Mouse (Mus musculus): ENCODE results near the gene Smg6. TPM values are rescaled to one million over a fixed set of nuclear protein-coding genes. Genes with fewer than 3 reads are reported as not detected.
"Not testable (repeated sequence)": the region's sequence is repeated elsewhere in the genome, so short reads cannot be mapped to it uniquely, and the experiment has no call there.

Smg6 gene
- total and polyA plus RNA-seq, 2 experiments from 2014 or later = 9.6 to 25.8 TPM

DNA sequence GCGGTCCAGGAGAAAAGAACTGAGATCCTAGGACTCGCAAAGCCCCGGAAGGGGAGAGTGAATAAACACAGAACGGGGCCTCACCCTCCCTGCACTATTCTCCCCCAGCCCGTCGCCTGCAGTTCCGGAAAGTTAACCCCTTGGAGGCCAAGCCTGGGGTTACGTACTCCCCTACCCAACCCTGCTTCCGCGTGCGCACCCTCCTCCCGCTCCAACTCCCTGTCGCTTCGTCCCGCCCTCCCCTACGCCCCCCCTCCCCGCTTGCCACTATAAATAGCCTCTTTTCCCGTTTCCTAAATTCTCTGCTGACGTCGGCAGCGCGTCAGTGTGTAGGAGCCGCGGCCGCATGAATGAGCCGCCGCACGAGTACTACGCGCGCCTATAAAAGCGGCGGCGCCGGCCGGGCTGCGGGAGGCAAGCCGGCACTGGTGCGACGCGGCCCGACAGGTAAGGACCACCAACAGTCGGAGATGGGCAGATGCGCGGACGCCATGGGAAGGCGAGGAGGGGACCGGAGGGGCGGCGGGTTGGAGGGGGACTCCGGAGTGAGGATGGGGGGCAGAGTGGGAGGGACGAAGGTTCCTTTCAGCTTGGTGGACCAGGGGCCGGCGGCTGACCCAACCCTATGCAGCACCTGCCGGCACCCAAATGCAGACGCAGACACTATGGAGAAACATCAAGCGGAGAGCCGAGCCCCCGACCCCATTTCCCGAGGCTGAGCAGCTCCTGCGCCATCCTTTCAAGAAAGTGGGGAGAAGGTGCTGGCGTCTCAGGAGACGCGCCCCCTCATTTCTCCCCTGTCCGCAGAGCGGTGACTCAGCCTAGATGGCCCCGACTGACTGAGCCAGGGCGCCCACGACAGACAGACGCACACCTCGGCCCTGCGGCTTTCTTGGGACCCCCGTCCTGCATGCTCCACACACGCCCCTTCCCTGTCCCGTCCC lies 246.8 kb downstream of the Smg6 start:
- H3K27me3 ChIP-seq (ENCODE audit: insufficient read depth, low read length) = peaks cover 18% of the 10 kb centered on the region
- TF ChIP-seq CTCF (IDR thresholded peaks at IDR 0.05; ENCODE audit: low read depth) = no peak
- H3K9ac ChIP-seq = peak overlapping the region; percentile 74
- WGBS = 2% methylated on average over 71 of the region's 75 CpGs
- ATAC-seq = peak; percentile 15
- peak; percentile 88 for DNase-seq
- H3K9me3 ChIP-seq (ENCODE audit: low read length) = no peaks in the 10 kb centered on the region
- H3K27ac ChIP-seq (ENCODE audit: low read depth, low read length) = peak overlapping the region; percentile 75; the same call in 1 of the 2 replicates
- H3K4me3 ChIP-seq (ENCODE audit: low read depth, low read length) = peak overlapping the region; percentile 78
- 0 out of 2 replicates have a peak, but pooled peaks cover 4% of the 10 kb centered on the region for H3K4me1 ChIP-seq (ENCODE audit: insufficient read depth)
- H3K36me3 ChIP-seq (ENCODE audit: insufficient read depth) = 0 out of 2 replicates have a peak, but pooled peaks cover 7% of the 10 kb centered on the region
- peak overlapping the region; percentile 92 for H3K4me2 ChIP-seq (ENCODE audit: low read depth)

DNA sequence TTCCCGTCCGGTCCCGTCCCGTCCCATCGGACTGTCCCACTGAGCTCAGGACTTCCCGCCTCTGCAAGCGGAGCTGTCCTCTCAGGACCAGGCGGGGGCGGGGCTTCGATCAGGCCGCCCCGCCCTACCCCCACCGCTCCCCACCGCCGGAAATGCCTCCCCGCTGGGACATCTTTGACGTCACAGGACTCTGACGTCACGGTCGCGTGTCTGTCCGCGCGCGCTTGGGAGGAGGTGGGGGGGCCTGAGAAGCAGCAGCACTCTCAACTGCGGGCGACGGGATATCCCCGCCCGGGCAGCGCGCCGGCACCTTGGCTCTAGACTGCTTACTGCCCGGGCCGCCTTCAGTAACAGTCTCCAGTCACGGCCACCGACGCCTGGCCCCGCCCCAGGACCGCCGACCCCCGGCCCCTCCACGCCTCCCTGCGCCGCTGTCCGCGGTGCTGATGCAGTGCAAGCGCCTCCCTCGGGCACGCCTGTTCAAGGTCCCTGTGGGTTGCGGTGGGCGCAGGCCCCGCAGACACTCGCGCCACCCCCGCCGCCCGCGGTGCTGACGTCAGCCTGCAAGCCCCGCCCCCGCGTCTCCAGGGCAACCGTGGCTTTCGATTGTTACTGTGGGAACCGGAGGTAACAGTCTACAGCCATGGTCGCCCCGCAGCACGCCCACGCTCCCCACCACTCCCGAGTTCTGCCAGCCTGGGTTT lies 247.6 kb downstream of the Smg6 start:
- DNase-seq (peak; percentile 94), ATAC-seq (peak; percentile 70)
- H3K27me3 ChIP-seq (ENCODE audit: insufficient read depth, low read length) = peaks cover 10% of the 10 kb centered on the region; the same call in 1 of the 2 replicates
- H3K36me3 ChIP-seq (ENCODE audit: insufficient read depth) = 0 out of 2 replicates have a peak, but pooled peaks cover 7% of the 10 kb centered on the region
- WGBS = 2% methylated on average over 69 of the region's 71 CpGs
- H3K9ac ChIP-seq = peak overlapping the region; percentile 74
- H3K4me1 ChIP-seq (ENCODE audit: insufficient read depth) = 0 out of 2 replicates have a peak, but pooled peaks cover 4% of the 10 kb centered on the region
- H3K4me3 ChIP-seq (ENCODE audit: low read depth, low read length) = peak overlapping the region; percentile 78
- H3K4me2 ChIP-seq (ENCODE audit: low read depth) = peak overlapping the region; percentile 92
- H3K9me3 ChIP-seq (ENCODE audit: low read length) = no peaks in the 10 kb centered on the region
- H3K27ac ChIP-seq (ENCODE audit: low read depth, low read length) = peak overlapping the region; percentile 75
- no peak for TF ChIP-seq CTCF (IDR thresholded peaks at IDR 0.05; ENCODE audit: low read depth)

DNA sequence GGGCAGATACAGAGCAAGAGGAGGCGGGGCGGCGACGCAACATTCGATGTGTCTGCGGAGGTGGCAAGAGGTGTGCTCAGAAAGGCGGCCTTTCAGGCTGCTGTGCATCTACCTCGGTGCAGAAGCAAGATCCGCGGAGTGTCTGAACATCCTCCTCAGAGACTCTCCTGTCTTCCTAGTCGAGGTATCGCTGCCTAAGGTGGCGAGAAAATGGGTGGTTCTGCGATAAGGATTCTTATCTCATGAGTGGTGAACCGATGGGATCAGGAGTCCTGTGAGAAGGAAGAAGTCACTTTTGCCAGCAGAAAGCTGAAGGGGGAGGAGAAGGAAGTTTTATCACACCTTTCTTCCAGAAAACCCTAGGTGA lies 248.2 kb downstream of the Smg6 start:
- Histone ChIP-seq H3K36me3 (ENCODE audit: insufficient read depth) (0 out of 2 replicates have a peak, but pooled peaks cover 7% of the 10 kb centered on the region), H3K4me2 (ENCODE audit: low read depth) (peak overlapping the region; percentile 92), H3K27me3 (ENCODE audit: insufficient read depth, low read length) (peaks cover 5% of the 10 kb centered on the region; the same call in 1 of the 2 replicates), H3K4me3 (ENCODE audit: low read depth, low read length) (peak overlapping the region; percentile 78), H3K4me1 (ENCODE audit: insufficient read depth) (0 out of 2 replicates have a peak, but pooled peaks cover 1% of the 10 kb centered on the region), H3K27ac (ENCODE audit: low read depth, low read length) (peak overlapping the region; percentile 75), H3K9me3 (ENCODE audit: low read length) (no peaks in the 10 kb centered on the region), H3K9ac (peak overlapping the region; percentile 74)
- WGBS = 1% methylated on average over 15 of the region's 15 CpGs
- TF ChIP-seq CTCF (IDR thresholded peaks at IDR 0.05; ENCODE audit: low read depth) = no peak
- DNase-seq (no peak), ATAC-seq (no peak)

DNA sequence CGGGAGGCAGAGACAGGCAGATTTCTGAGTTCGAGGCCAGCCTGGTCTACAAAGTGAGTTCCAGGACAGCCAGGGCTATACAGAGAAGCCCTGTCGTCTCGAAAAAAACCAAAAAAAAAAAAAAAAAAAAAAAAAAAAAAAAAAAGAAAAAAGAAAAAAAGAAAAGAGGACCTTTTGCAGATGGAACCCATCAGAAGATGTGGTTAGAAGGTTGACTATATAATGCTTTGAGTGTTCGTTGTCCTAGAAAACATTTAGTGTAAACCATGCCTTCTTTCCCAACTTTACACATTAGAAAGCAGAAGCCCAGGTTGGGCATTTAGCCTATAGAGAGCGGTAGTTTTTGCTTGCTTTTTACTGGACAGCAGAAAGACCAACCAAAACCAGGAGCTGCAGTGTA lies 249.0 kb downstream of the Smg6 start:
- H3K36me3 ChIP-seq (ENCODE audit: insufficient read depth); ATAC-seq; H3K9ac ChIP-seq; H3K27me3 ChIP-seq (ENCODE audit: insufficient read depth, low read length); DNase-seq; H3K9me3 ChIP-seq (ENCODE audit: low read length); H3K27ac ChIP-seq (ENCODE audit: low read depth, low read length); H3K4me3 ChIP-seq (ENCODE audit: low read depth, low read length); H3K4me1 ChIP-seq (ENCODE audit: insufficient read depth): not testable (repeated sequence)
- H3K4me2 ChIP-seq (ENCODE audit: low read depth) = peak overlapping the region; percentile 92; the same call in 1 of the 2 replicates
- 68% methylated on average over 6 of the region's 6 CpGs for WGBS

DNA sequence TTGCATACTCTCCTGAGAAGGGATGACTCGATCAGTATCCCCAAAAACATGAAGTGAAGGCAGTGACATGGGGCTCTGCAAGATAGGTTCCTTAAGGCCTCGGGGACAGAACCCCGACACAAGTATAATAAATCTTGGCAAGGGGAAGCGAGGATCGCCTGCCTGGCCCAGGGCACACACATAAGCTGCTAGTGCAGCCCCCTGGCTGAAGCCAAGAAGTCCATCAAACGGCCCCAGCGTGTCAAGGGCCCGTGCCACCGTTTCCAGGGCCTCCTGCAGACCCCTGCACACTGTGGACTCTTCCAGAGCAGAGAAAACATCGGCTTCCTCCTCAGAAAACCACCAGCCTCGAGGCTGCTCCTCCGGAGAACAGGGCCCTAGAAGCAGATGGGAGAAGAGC lies 252.4 kb downstream of the Smg6 start:
- peak overlapping the region; percentile 87 for H3K27ac ChIP-seq (ENCODE audit: low read depth, low read length)
- ATAC-seq = no peak

DNA sequence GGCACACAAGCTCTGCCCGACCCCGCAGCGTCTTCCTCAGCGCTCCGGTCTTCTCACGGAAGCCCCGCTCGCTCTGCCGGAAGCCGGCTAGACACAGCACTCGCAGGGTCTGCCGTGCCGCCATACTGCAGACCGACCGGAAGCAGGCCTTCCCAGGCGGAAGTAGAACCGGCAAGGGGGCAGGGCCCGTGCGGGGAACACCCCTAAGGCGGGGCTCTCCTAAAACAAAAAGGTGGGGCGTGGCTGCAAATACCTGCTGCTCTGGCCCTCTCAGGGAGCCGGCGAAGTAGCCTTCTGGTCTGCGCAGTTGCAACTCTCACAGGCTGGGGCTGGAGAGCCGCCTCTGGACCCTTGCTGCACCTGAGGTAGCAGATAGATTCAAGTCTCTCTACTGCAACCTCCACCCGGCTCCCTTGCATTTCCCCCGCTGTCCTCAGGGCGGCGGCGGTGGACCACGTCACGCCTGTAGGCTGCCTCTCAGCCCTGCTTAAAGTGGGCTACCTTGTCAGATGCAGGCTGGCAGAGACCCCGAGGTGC lies 253.1 kb downstream of the Smg6 start, which contains the start of gene Ovca2:
Ovca2 (minus strand) TSS at position 164 of the 537 bp plus-strand sequence.
- Histone ChIP-seq H3K4me1 (ENCODE audit: insufficient read depth) (no peaks in the 10 kb centered on the region), H3K4me3 (ENCODE audit: low read depth, low read length) (peak within 1 kb of the TSS; percentile 69), H3K27ac (ENCODE audit: low read depth, low read length) (peak within 1 kb of the TSS; percentile 87), H3K4me2 (ENCODE audit: low read depth) (peak within 1 kb of the TSS; percentile 90), H3K27me3 (ENCODE audit: insufficient read depth, low read length) (no peaks in the 10 kb centered on the region), H3K36me3 (ENCODE audit: insufficient read depth) (peaks cover 34% of the 10 kb centered on the region), H3K9me3 (ENCODE audit: low read length) (no peaks in the 10 kb centered on the region), H3K9ac (peak within 1 kb of the TSS; percentile 79)
- peak; percentile 99 for TF ChIP-seq CTCF (IDR thresholded peaks at IDR 0.05; ENCODE audit: low read depth)
- ATAC-seq (peak; percentile 98), DNase-seq (peak; percentile 95)
- WGBS = 2% methylated on average over 33 of the region's 33 CpGs

More for the DNA sequence above, 252.4 kb downstream of the Smg6 start:
- peaks cover 27% of the 10 kb centered on the region for H3K36me3 ChIP-seq (ENCODE audit: insufficient read depth)
- peak overlapping the region; percentile 69 for H3K4me3 ChIP-seq (ENCODE audit: low read depth, low read length)
- no peak for TF ChIP-seq CTCF (IDR thresholded peaks at IDR 0.05; ENCODE audit: low read depth)
- no peaks in the 10 kb centered on the region for H3K9me3 ChIP-seq (ENCODE audit: low read length)
- peak overlapping the region; percentile 79 for H3K9ac ChIP-seq
- no peaks in the 10 kb centered on the region for H3K4me1 ChIP-seq (ENCODE audit: insufficient read depth)
- no peaks in the 10 kb centered on the region for H3K27me3 ChIP-seq (ENCODE audit: insufficient read depth, low read length)
- 61% methylated on average over 12 of the region's 12 CpGs for WGBS
- peak overlapping the region; percentile 90 for H3K4me2 ChIP-seq (ENCODE audit: low read depth)
- no peak for DNase-seq
